Mouse (Mus musculus) MEL (cell line): ENCODE data around the gene 2210016F16Rik. TPM values are rescaled to one million over a fixed set of nuclear protein-coding genes. Genes with fewer than 3 reads are reported as not detected.

Source experiments
- DNase-seq: peaks from one replicate; pipeline ENCODE4 v3.0.0; 2011; ENCODE audit warnings: low read depth, low spot score
- H3K27ac ChIP-seq: 2 replicates; pipeline ENCODE4 v1.5.1; 2012; ENCODE audit warnings: low read depth, mild to moderate bottlenecking, control low read depth, low read length, moderate library complexity; ENCODE audit not compliant: control insufficient read depth
- H3K27me3 ChIP-seq, 2 experiments: fragments of 150-350 bp in 1 of 2; sonication (generic) in 1 of 2; 2 replicates each; pipeline ENCODE4 v1.6.1; 2012; ENCODE audit warnings: low read length in 2 of 2, mild to moderate bottlenecking in 2 of 2, improper control_type of control experiment in 1 of 2, moderate library complexity in 1 of 2; ENCODE audit not compliant: insufficient read depth in 2 of 2, control insufficient read depth in 1 of 2
- H3K36me3 ChIP-seq, 2 experiments: 2 replicates each; pipeline ENCODE4 v1.6.1; 2012 to 2014; ENCODE audit warnings: low read length in 2 of 2, improper control_type of control experiment in 1 of 2, inconsistent platforms in 1 of 2, mild to moderate bottlenecking in 1 of 2; ENCODE audit not compliant: insufficient read depth in 2 of 2, control insufficient read depth in 1 of 2
- H3K4me1 ChIP-seq, 2 experiments: fragments of 150-350 bp in 1 of 2; sonication (generic) in 1 of 2; 2 replicates each; pipeline ENCODE4 v1.6.1; 2012; ENCODE audit warnings: low read length in 2 of 2, improper control_type of control experiment in 1 of 2, mild to moderate bottlenecking in 1 of 2; ENCODE audit not compliant: insufficient read depth in 2 of 2, control insufficient read depth in 1 of 2
- H3K4me3 ChIP-seq, 2 experiments: fragments of 150-350 bp in 1 of 2; sonication (generic) in 1 of 2; 2 replicates each; pipeline ENCODE4 v1.5.1; 2012; ENCODE audit warnings: low read depth in 2 of 2, low read length in 2 of 2, mild to moderate bottlenecking in 2 of 2, moderate library complexity in 2 of 2, control low read depth in 1 of 2, improper control_type of control experiment in 1 of 2; ENCODE audit not compliant: control insufficient read depth in 1 of 2, insufficient read depth in 1 of 2
- H3K79me2 ChIP-seq: 2 replicates; pipeline ENCODE4 v1.6.1; 2012; ENCODE audit warnings: mild to moderate bottlenecking, low read length, moderate library complexity; ENCODE audit not compliant: control insufficient read depth, poor library complexity, insufficient read depth
- H3K9ac ChIP-seq: 2 replicates; pipeline ENCODE4 v1.6.1; 2012; ENCODE audit warnings: low read depth, mild to moderate bottlenecking, control low read depth, low read length, moderate library complexity; ENCODE audit not compliant: control insufficient read depth, poor library complexity, severe bottlenecking
- H3K9me3 ChIP-seq: fragments of 150-350 bp; sonication (generic); replicated peaks from 2 replicates; pipeline ENCODE4 v1.6.1; 2012; ENCODE audit warnings: mild to moderate bottlenecking, low read length, improper control_type of control experiment, moderate library complexity; ENCODE audit not compliant: insufficient read depth
- BHLHE40 ChIP-seq: IDR thresholded peaks from 2 replicates; pipeline ENCODE4 v1.6.1; 2012; ENCODE audit warnings: low read depth, mild to moderate bottlenecking, inconsistent platforms, low read length, improper control_type of control experiment, borderline replicate concordance
- E2F4 ChIP-seq: IDR thresholded peaks from 2 replicates; pipeline ENCODE4 v1.6.1; 2011; ENCODE audit warnings: low read depth, low read length, improper control_type of control experiment, borderline replicate concordance
- ELF1 ChIP-seq: IDR thresholded peaks from 2 replicates; pipeline ENCODE4 v1.6.1; 2014; ENCODE audit warnings: low read depth, mild to moderate bottlenecking, inconsistent platforms, low read length, improper control_type of control experiment, moderate library complexity
- EP300 ChIP-seq, 2 experiments: IDR thresholded peaks; 2 replicates each; pipeline ENCODE4 v1.6.1; 2011; ENCODE audit warnings: improper control_type of control experiment in 2 of 2, low read length in 2 of 2, low read depth in 1 of 2, mild to moderate bottlenecking in 1 of 2
- ETS1 ChIP-seq: IDR thresholded peaks from 2 replicates; pipeline ENCODE4 v1.6.1; 2012; ENCODE audit warnings: low read depth, mild to moderate bottlenecking, inconsistent platforms, low read length, improper control_type of control experiment, moderate library complexity
- GABPA ChIP-seq: IDR thresholded peaks from 2 replicates; pipeline ENCODE4 v1.6.1; 2012; ENCODE audit warnings: low read depth, mild to moderate bottlenecking, inconsistent platforms, low read length, improper control_type of control experiment, moderate library complexity
- GATA1 ChIP-seq: IDR thresholded peaks from 2 replicates; pipeline ENCODE4 v1.6.1; 2011; ENCODE audit warnings: low read depth, low read length, improper control_type of control experiment
- HCFC1 ChIP-seq: IDR thresholded peaks from 2 replicates; pipeline ENCODE4 v1.6.1; 2012; ENCODE audit warnings: low read depth, mild to moderate bottlenecking, inconsistent platforms, low read length, improper control_type of control experiment, moderate library complexity
- MXI1 ChIP-seq: IDR thresholded peaks from 2 replicates; pipeline ENCODE4 v1.6.1; 2011; ENCODE audit warnings: mild to moderate bottlenecking, low read depth, low read length, improper control_type of control experiment
- MYB ChIP-seq: IDR thresholded peaks from 2 replicates; pipeline ENCODE4 v1.6.1; 2011; ENCODE audit warnings: mild to moderate bottlenecking, low read depth, low read length, improper control_type of control experiment
- MYC ChIP-seq: IDR thresholded peaks from 2 replicates; pipeline ENCODE4 v1.6.1; 2011; ENCODE audit warnings: low read depth, mild to moderate bottlenecking, low read length, improper control_type of control experiment, moderate library complexity
- NELFE ChIP-seq: IDR thresholded peaks from 2 replicates; pipeline ENCODE4 v1.6.1; 2011; ENCODE audit warnings: low read depth, low read length, improper control_type of control experiment
- POLR2A ChIP-seq, 2 experiments: IDR thresholded peaks; 2 replicates each; pipeline ENCODE4 v1.6.1; 2011 to 2012; ENCODE audit warnings: low read length in 2 of 2, mild to moderate bottlenecking in 2 of 2, control low read depth in 1 of 2, improper control_type of control experiment in 1 of 2, low read depth in 1 of 2, moderate library complexity in 1 of 2; ENCODE audit not compliant: control insufficient read depth in 1 of 2, insufficient read depth in 1 of 2, poor library complexity in 1 of 2
- POLR2AphosphoS5 ChIP-seq: IDR thresholded peaks from 2 replicates; pipeline ENCODE4 v1.6.1; 2012; ENCODE audit warnings: low read depth, borderline replicate concordance, mild to moderate bottlenecking, inconsistent platforms, low read length, moderate library complexity, mixed read lengths
- SIN3A ChIP-seq: IDR thresholded peaks from 2 replicates; pipeline ENCODE4 v1.6.1; 2012; ENCODE audit warnings: low read length, improper control_type of control experiment, inconsistent platforms
- TAL1 ChIP-seq: IDR thresholded peaks from 2 replicates; pipeline ENCODE4 v1.6.1; 2012; ENCODE audit warnings: mild to moderate bottlenecking, inconsistent platforms, low read length, moderate library complexity, mixed read lengths
- TCF12 ChIP-seq: IDR thresholded peaks from 2 replicates; pipeline ENCODE4 v1.6.1; 2014; ENCODE audit warnings: low read depth, mild to moderate bottlenecking, inconsistent platforms, low read length, improper control_type of control experiment, moderate library complexity
- ZKSCAN1 ChIP-seq: IDR thresholded peaks from 2 replicates; pipeline ENCODE4 v1.6.1; 2012; ENCODE audit warnings: low read depth, mild to moderate bottlenecking, inconsistent platforms, low read length, improper control_type of control experiment, moderate library complexity
- ZNF384 ChIP-seq: IDR thresholded peaks from 2 replicates; pipeline ENCODE4 v1.6.1; 2012; ENCODE audit warnings: low read depth, mild to moderate bottlenecking, inconsistent platforms, low read length, improper control_type of control experiment
- polyA plus RNA-seq, 2 experiments: library from polyadenylated mRNA; stranded (reverse) in 1 of 2; unstranded in 1 of 2; fragments of >175 nt in 1 of 2; fragments of >200 nt in 1 of 2; gene quantifications; 2 replicates each; pipeline versions ENCODE4 v1.2.1 to v1.2.4; 2012; ENCODE audit warnings: low replicate concordance in 2 of 2, low read depth in 1 of 2; ENCODE audit not compliant: insufficient read length in 2 of 2, insufficient read depth in 1 of 2, missing spikeins in 1 of 2
- total RNA-seq: library from RNA; depleted of rRNA; stranded (reverse); fragments of 300-350 nt; gene quantifications from 2 replicates; pipeline ENCODE4 v1.2.3, GENCODE M21; 2012

2210016F16Rik gene
- total and polyA plus RNA-seq, 3 experiments: 0.08 to 0.22 TPM; not detected in 1

GRCm38 (mm10) chr13:58364353-58365175 lies 20.5 kb downstream of the 2210016F16Rik start:
- Histone ChIP-seq H3K27me3 (no peaks in the 10 kb centered on the region), H3K9me3 (no peaks in the 10 kb centered on the region), H3K36me3 (no peaks in the 10 kb centered on the region), H3K4me3 (0 out of 4 replicates have a peak overlapping the region, but pooled peaks of 1 of the 2 experiments have one; percentile 3), H3K4me1 (peaks cover 10 to 13% of the 10 kb centered on the region in 2 experiments; a peak in 3 of 4 replicates), H3K79me2 (no peaks in the 10 kb centered on the region), H3K9ac (no peak overlapping the region), H3K27ac (no peak overlapping the region)
- TF ChIP-seq TCF12: peak; percentile 57; the same call in 1 of the 2 replicates
- peak; percentile 46; the same call in 1 of the 2 replicates for TF ChIP-seq ETS1
- no peak for TF ChIP-seq BHLHE40
- TF ChIP-seq TAL1: 0 out of 2 replicates have a peak, but pooled peaks have one; percentile 8
- no peak for TF ChIP-seq MXI1
- no peak for TF ChIP-seq ZNF384
- peak; percentile 45 for TF ChIP-seq SIN3A
- TF ChIP-seq MYB: 0 out of 2 replicates have a peak, but pooled peaks have one; percentile 12
- TF ChIP-seq EP300 (IDR thresholded peaks at IDR 0.05; ENCODE audit: low read depth in 1 of 2, low read length in 2 of 2): peak; percentile 55 to 67
- TF ChIP-seq GATA1: peak; percentile 57
- peak; percentile 41 for DNase-seq

DNA sequence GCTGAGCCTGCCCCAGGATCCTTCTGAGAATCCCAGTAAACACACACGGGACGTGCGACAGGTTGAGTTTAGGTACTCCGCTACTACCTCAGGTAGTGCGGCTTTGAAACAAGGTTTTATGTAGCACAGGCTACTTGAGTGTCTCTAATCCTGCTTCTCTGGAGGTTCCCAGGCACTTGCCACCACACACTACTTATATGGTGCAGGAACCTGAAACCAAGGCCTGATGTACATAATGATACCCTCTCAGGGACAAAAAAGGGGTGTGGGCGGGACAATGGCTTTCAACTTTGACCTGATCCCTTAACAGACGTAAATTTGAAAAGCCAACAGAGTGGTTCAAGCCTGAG lies 25.7 kb downstream of the 2210016F16Rik start:
- Histone ChIP-seq H3K79me2 (no peaks in the 10 kb centered on the region), H3K9me3 (no peaks in the 10 kb centered on the region), H3K27me3 (peaks cover 0 to 4% of the 10 kb centered on the region in 2 experiments; a peak in 1 of 4 replicates), H3K4me1 (peaks cover 2 to 6% of the 10 kb centered on the region in 2 experiments; a peak in 2 of 4 replicates), H3K36me3 (no peaks in the 10 kb centered on the region), H3K4me3 (peak overlapping the region; percentile 67 to 88), H3K9ac (peak overlapping the region; percentile 69), H3K27ac (peak overlapping the region; percentile 25)
- TF ChIP-seq POLR2A (IDR thresholded peaks at IDR 0.05; ENCODE audit: control insufficient read depth in 1 of 2, insufficient read depth in 1 of 2, low read depth in 1 of 2, low read length in 2 of 2, poor library complexity in 1 of 2) (peak in 1 of 2 experiments; percentile 47; a peak in 1 of 4 replicates), SIN3A (peak; percentile 65), ZKSCAN1 (no peak), ETS1 (no peak), NELFE (0 out of 2 replicates have a peak, but pooled peaks have one; percentile 23), E2F4 (no peak), POLR2AphosphoS5 (no peak), GABPA (no peak), HCFC1 (0 out of 2 replicates have a peak, but pooled peaks have one; percentile 2), MYC (no peak), MXI1 (0 out of 2 replicates have a peak, but pooled peaks have one; percentile 5), ELF1 (no peak)
- no peak for DNase-seq
